Mouse (Mus musculus): ENCODE measurements around the gene Drap1. TPM values are rescaled to one million over a fixed set of nuclear protein-coding genes. Genes with fewer than 3 reads are reported as not detected.

The Drap1 gene
- polyA plus RNA-seq, 1 experiment from 2014 or later: 211 TPM

DNA sequence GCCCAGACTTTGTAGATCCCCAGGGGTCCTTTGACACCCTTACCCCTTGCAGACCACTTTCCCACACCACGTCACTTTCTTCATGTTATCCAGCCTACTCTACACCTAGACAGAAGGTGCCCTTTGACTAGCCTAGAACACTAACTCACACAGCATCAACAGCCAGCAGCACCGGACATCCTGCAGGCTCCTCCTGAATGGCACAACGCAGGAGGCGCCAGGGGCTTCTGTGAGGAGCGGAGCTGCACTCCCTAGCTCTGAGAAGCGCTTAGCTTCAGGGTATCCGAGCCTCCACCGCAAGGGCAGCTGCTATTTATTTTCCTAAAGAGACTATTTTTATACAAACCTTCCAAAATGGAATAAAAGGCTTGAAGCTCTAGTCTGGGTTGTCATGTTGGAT, 30.8 kb upstream of the Drap1 start:
- H3K27ac ChIP-seq (ENCODE audit: low read depth, low read length): no peak overlapping the region
- no peaks in the 10 kb centered on the region for H3K36me3 ChIP-seq (ENCODE audit: control insufficient read depth, insufficient read depth, low read length)
- no peaks in the 10 kb centered on the region for H3K9me3 ChIP-seq (ENCODE audit: control insufficient read depth, low read length)
- peak overlapping the region; percentile 99 for H3K4me2 ChIP-seq (replicated peaks; ENCODE audit: low read depth, low read length)
- H3K9ac ChIP-seq (ENCODE audit: low read depth, low read length): peak overlapping the region; percentile 16; the same call in 1 of the 2 replicates
- ATAC-seq (ENCODE audit: low FRiP score): no peak
- peaks cover 9% of the 10 kb centered on the region for H3K4me1 ChIP-seq (replicated peaks; ENCODE audit: control insufficient read depth, insufficient read depth, low read length)
- peak overlapping the region; percentile 73; the same call in 1 of the 2 replicates for H3K4me3 ChIP-seq (ENCODE audit: low read depth, low read length)
- 69% methylated on average over 8 of the region's 8 CpGs for WGBS
- no peak for DNase-seq (ENCODE audit: low spot score)
- no peaks in the 10 kb centered on the region; the same call in 1 of the 2 replicates for H3K27me3 ChIP-seq (ENCODE audit: control insufficient read depth, insufficient read depth, low read length)

DNA sequence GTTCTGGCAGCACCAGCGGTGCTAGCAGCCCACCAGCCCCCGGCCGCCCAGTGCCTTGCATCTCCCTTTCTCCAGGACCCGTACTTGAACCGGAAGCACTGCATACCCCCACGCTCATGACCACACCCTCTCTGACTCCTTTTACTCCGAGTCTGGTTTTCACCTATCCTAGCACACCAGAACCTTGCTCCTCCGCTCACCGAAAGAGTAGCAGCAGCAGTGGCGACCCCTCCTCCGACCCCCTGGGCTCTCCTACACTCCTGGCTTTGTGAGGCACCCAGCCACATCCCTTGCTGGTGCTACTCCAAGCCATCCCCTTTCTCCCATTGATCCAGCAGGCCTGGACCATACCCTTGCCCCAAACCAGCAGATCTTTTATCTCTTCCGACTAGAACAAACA, 30.3 kb upstream of the Drap1 start:
- H3K27me3 ChIP-seq (ENCODE audit: control insufficient read depth, insufficient read depth, low read length): peaks cover 4% of the 10 kb centered on the region
- ATAC-seq (ENCODE audit: low FRiP score) (no peak), DNase-seq (ENCODE audit: low spot score) (no peak)
- H3K4me3 ChIP-seq (ENCODE audit: low read depth, low read length): 0 out of 2 replicates have a peak overlapping the region, but pooled peaks have one; percentile 6
- no peak overlapping the region for H3K9ac ChIP-seq (ENCODE audit: low read depth, low read length)
- H3K4me1 ChIP-seq (replicated peaks; ENCODE audit: control insufficient read depth, insufficient read depth, low read length): peaks cover 9% of the 10 kb centered on the region
- H3K27ac ChIP-seq (ENCODE audit: low read depth, low read length): no peak overlapping the region
- H3K9me3 ChIP-seq (ENCODE audit: control insufficient read depth, low read length): no peaks in the 10 kb centered on the region
- 79% methylated on average over 12 of the region's 12 CpGs for WGBS
- no peaks in the 10 kb centered on the region for H3K36me3 ChIP-seq (ENCODE audit: control insufficient read depth, insufficient read depth, low read length)
- H3K4me2 ChIP-seq (replicated peaks; ENCODE audit: low read depth, low read length): 0 out of 2 replicates have a peak overlapping the region, but pooled peaks have one; percentile 6

DNA sequence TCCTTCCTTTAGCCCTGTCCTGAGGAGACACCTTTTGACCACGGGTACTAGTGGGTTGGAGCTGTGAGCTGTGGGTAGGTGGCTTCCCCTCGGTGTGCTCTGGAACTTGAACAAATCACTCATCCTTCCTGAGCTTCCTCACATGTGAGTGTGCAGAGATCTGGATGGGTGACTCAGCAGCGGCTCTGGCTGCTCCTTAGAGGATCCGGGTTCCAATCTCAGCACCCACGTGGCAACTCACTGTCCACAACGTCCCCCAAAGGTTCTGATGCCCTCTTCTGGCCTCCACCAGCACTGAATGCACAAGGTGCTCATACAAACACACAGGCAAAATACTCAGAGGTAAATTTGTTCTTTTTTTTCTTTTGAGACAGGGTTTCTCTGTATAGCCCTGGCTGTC, 27.0 kb upstream of the Drap1 start:
- WGBS: 73% methylated on average over 6 of the region's 6 CpGs
- H3K27me3 ChIP-seq (ENCODE audit: control insufficient read depth, insufficient read depth, low read length): peaks cover 37% of the 10 kb centered on the region
- H3K4me1 ChIP-seq (replicated peaks; ENCODE audit: control insufficient read depth, insufficient read depth, low read length): peaks cover 9% of the 10 kb centered on the region

DNA sequence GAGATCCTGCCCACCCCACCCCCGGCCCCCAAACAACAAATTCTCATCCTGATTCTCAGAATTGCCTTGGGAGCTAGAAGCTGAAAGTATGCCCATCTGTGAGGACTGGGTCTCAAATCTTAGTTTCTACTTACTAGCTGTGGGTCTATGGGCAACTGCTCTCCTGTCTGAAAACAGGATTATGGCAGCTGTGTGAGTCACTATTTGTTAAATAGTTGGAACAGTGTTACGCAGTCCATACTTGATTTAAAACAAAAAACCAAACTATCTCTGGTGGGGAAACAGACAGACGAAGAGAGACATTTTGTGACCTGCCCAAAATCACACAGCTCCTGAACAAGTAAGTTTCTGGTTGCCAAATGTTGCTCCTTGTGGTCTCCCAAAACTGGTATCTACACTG, 24.9 kb upstream of the Drap1 start:
- H3K4me2 ChIP-seq (replicated peaks; ENCODE audit: low read depth, low read length): no peak overlapping the region
- no peaks in the 10 kb centered on the region for H3K9me3 ChIP-seq (ENCODE audit: control insufficient read depth, low read length)
- no peak for ATAC-seq (ENCODE audit: low FRiP score)
- no peak overlapping the region for H3K27ac ChIP-seq (ENCODE audit: low read depth, low read length)
- H3K27me3 ChIP-seq (ENCODE audit: control insufficient read depth, insufficient read depth, low read length): peaks cover 46% of the 10 kb centered on the region
- no peaks in the 10 kb centered on the region for H3K36me3 ChIP-seq (ENCODE audit: control insufficient read depth, insufficient read depth, low read length)
- no peak for DNase-seq (ENCODE audit: low spot score)
- H3K4me1 ChIP-seq (replicated peaks; ENCODE audit: control insufficient read depth, insufficient read depth, low read length): no peaks in the 10 kb centered on the region; the same call in 1 of the 2 replicates
- WGBS: 82% methylated on average over 3 of the region's 3 CpGs
- H3K4me3 ChIP-seq (ENCODE audit: low read depth, low read length): no peak overlapping the region
- H3K9ac ChIP-seq (ENCODE audit: low read depth, low read length): no peak overlapping the region

More for the DNA sequence above, 27.0 kb upstream of the Drap1 start:
- Histone ChIP-seq H3K9ac (ENCODE audit: low read depth, low read length) (no peak overlapping the region), H3K4me3 (ENCODE audit: low read depth, low read length) (no peak overlapping the region), H3K36me3 (ENCODE audit: control insufficient read depth, insufficient read depth, low read length) (no peaks in the 10 kb centered on the region), H3K27ac (ENCODE audit: low read depth, low read length) (no peak overlapping the region), H3K4me2 (replicated peaks; ENCODE audit: low read depth, low read length) (no peak overlapping the region), H3K9me3 (ENCODE audit: control insufficient read depth, low read length) (no peaks in the 10 kb centered on the region)
- ATAC-seq (ENCODE audit: low FRiP score) (no peak), DNase-seq (ENCODE audit: low spot score) (no peak)

DNA sequence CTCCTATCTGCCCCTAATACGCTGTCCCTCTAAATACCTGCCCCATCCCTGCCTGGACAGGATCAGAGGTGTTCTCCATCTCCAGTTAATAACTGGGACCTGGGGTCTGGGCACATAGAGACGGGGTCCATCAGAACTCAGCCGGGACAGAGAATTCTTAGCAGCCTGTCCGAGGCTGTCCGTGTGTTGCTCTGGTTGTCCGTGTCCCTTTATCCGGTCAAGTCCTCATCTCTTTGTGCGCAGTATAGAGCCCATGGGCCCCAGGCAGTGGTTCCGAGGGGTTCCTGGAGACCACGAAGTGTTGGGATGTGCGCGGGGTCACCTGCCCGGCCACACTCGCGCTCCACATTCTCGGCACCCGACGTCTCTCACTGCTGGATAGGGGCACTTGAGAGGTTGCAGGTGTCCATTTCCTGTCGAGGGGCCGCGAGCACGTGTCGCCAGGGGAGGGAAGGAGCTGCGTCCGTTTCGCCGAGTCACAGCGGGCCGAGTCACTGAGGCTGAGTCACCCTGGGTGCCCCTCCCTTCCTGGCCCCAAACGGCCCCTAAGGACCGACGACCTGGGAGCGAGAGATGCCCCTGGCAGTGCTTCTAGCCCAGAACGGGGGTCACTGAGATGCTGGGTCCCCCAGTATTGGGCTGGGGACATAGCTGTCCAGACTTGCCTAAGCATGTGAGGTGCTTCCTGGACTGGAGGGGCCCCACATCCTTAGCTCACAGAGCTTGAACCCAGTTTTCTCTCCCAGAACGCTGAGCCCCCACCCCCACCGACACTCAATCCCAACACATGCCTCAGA, 23.8 kb upstream of the Drap1 start:
- Histone ChIP-seq H3K4me3 (ENCODE audit: low read depth, low read length) (peak overlapping the region; percentile 52; the same call in 1 of the 2 replicates), H3K36me3 (ENCODE audit: control insufficient read depth, insufficient read depth, low read length) (no peaks in the 10 kb centered on the region), H3K9me3 (ENCODE audit: control insufficient read depth, low read length) (no peaks in the 10 kb centered on the region), H3K4me2 (replicated peaks; ENCODE audit: low read depth, low read length) (peak overlapping the region; percentile 82; the same call in 1 of the 2 replicates), H3K27ac (ENCODE audit: low read depth, low read length) (no peak overlapping the region), H3K27me3 (ENCODE audit: control insufficient read depth, insufficient read depth, low read length) (peaks cover 46% of the 10 kb centered on the region), H3K9ac (ENCODE audit: low read depth, low read length) (no peak overlapping the region), H3K4me1 (replicated peaks; ENCODE audit: control insufficient read depth, insufficient read depth, low read length) (no peaks in the 10 kb centered on the region; the same call in 1 of the 2 replicates)
- no peak for ATAC-seq (ENCODE audit: low FRiP score)
- DNase-seq (ENCODE audit: low spot score): peak; percentile 51
- WGBS: 9% methylated on average over 36 of the region's 36 CpGs

DNA sequence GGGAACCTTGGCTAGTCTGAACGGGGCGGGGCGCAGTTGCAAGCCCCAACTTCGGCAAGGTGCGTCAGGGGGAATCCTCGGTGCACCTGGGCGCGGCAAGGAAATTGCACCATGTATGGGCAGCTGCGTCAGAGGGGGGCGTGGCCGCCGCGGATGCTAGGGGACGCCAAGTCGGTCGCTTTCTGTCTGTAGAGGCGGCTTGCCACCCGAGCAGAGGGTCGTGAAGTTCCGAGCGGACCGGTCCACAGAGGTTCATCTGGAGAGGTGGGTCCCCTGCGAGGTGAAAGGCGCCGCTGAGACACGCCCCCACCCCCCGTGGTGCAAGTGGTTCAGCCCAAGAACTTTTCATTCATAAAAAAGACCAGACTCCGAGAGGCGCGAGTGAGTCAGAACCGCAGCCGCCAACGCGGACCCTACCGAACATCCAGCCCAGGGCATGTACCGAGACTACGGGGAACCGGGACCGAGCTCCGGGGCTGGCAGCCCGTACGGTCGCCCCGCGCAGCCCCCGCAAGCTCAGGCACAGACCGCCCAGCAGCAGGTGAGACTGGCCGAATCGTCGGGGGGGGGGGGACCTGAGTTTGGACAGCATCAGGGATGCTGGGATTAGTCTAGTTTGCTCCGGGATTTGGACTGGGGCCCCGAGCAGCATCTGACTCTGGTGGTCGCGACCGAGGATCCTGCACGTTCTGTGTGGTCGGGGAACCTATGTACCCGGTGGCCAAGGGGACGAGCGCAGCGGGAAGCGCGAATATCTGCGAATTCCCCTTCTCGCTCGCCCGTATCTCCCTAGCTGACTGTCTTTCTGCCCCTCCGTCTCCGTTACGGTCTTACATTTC, 23.0 kb upstream of the Drap1 start, which contains the start of gene Fosl1:
Gene Fosl1 (plus strand): TSS at position 33 of the 839 bp plus-strand sequence.
- WGBS: under 1% methylated on average over 70 of the region's 70 CpGs

DNA sequence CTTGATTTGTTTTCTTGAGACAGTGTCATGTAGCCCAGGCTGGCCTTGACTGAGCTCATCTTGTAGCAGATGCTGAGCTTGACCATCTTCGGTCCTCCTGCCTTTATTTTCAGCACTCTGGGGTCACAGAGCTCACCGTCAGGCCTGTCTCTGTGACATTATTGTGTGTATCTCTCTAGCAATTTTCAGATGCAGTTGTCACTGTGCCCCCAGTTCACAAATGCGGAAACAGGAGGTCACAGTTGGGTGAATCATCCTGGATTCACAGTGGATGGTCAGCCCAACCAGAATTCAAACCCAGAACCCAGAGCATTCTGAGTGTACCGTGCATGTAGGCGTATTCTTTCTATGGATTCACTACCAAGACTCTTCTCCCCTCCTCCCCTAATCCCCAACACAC, 21.0 kb upstream of the Drap1 start:
- no peak overlapping the region for H3K27ac ChIP-seq (ENCODE audit: low read depth, low read length)
- 88% methylated on average over 5 of the region's 5 CpGs for WGBS
- peaks cover 46% of the 10 kb centered on the region for H3K27me3 ChIP-seq (ENCODE audit: control insufficient read depth, insufficient read depth, low read length)
- no peaks in the 10 kb centered on the region for H3K9me3 ChIP-seq (ENCODE audit: control insufficient read depth, low read length)
- no peak overlapping the region for H3K4me2 ChIP-seq (replicated peaks; ENCODE audit: low read depth, low read length)
- H3K36me3 ChIP-seq (ENCODE audit: control insufficient read depth, insufficient read depth, low read length): no peaks in the 10 kb centered on the region
- ATAC-seq (ENCODE audit: low FRiP score) (no peak), DNase-seq (ENCODE audit: low spot score) (no peak)
- no peak overlapping the region for H3K4me3 ChIP-seq (ENCODE audit: low read depth, low read length)
- no peaks in the 10 kb centered on the region; the same call in 1 of the 2 replicates for H3K4me1 ChIP-seq (replicated peaks; ENCODE audit: control insufficient read depth, insufficient read depth, low read length)
- H3K9ac ChIP-seq (ENCODE audit: low read depth, low read length): no peak overlapping the region

More for the DNA sequence above, 23.0 kb upstream of the Drap1 start, which contains the start of gene Fosl1:
- Histone ChIP-seq H3K4me2 (replicated peaks; ENCODE audit: low read depth, low read length) (peak within 1 kb of the TSS; percentile 82), H3K27ac (ENCODE audit: low read depth, low read length) (no peak within 1 kb of the TSS), H3K9ac (ENCODE audit: low read depth, low read length) (peak within 1 kb of the TSS; percentile 36; the same call in 1 of the 2 replicates), H3K4me3 (ENCODE audit: low read depth, low read length) (peak within 1 kb of the TSS; percentile 52), H3K27me3 (ENCODE audit: control insufficient read depth, insufficient read depth, low read length) (peaks cover 46% of the 10 kb centered on the region), H3K36me3 (ENCODE audit: control insufficient read depth, insufficient read depth, low read length) (no peaks in the 10 kb centered on the region), H3K4me1 (replicated peaks; ENCODE audit: control insufficient read depth, insufficient read depth, low read length) (no peaks in the 10 kb centered on the region; the same call in 1 of the 2 replicates), H3K9me3 (ENCODE audit: control insufficient read depth, low read length) (no peaks in the 10 kb centered on the region)
- ATAC-seq (ENCODE audit: low FRiP score): peak; percentile 51; the same call in 1 of the 2 replicates
- DNase-seq (ENCODE audit: low spot score): peak; percentile 74

DNA sequence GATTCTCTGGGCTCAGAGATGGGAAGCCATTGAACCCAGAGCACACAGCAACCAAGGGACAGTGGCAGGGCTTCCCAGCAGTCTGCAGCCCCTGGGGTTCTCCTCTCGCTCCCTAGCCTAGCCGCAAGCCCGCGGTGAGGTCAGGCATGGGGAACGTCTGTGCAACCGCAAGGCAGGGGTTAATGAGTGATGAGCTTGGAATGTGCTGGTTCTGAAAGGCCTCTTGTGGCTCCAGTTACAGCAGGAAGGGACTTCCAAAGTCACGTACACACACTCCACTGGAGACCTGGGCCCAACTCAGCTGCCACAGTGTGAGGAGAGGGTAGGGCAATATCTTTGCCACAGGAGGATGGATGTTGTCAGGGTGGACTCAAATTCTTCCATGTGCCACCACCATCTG, 20.2 kb upstream of the Drap1 start:
- 30% methylated on average over 7 of the region's 7 CpGs for WGBS
- Histone ChIP-seq H3K9ac (ENCODE audit: low read depth, low read length) (no peak overlapping the region), H3K4me3 (ENCODE audit: low read depth, low read length) (no peak overlapping the region), H3K27ac (ENCODE audit: low read depth, low read length) (no peak overlapping the region), H3K36me3 (ENCODE audit: control insufficient read depth, insufficient read depth, low read length) (no peaks in the 10 kb centered on the region), H3K4me1 (replicated peaks; ENCODE audit: control insufficient read depth, insufficient read depth, low read length) (no peaks in the 10 kb centered on the region; the same call in 1 of the 2 replicates), H3K27me3 (ENCODE audit: control insufficient read depth, insufficient read depth, low read length) (peaks cover 41% of the 10 kb centered on the region), H3K9me3 (ENCODE audit: control insufficient read depth, low read length) (no peaks in the 10 kb centered on the region; the same call in 1 of the 2 replicates), H3K4me2 (replicated peaks; ENCODE audit: low read depth, low read length) (no peak overlapping the region)
- no peak for DNase-seq (ENCODE audit: low spot score)
- no peak for ATAC-seq (ENCODE audit: low FRiP score)
